Mouse (Mus musculus) lung, postnatal 25 days (tissue): ENCODE data around the gene Pop5.
A peak's percentile ranks its signal among the peaks of the same experiment; 100 is the strongest.

ENCODE experiments used
- DNase-seq: peaks from one replicate; pipeline ENCODE4 v3.0.0; 2022; ENCODE audit warnings: low spot score

The Pop5 gene

DNA sequence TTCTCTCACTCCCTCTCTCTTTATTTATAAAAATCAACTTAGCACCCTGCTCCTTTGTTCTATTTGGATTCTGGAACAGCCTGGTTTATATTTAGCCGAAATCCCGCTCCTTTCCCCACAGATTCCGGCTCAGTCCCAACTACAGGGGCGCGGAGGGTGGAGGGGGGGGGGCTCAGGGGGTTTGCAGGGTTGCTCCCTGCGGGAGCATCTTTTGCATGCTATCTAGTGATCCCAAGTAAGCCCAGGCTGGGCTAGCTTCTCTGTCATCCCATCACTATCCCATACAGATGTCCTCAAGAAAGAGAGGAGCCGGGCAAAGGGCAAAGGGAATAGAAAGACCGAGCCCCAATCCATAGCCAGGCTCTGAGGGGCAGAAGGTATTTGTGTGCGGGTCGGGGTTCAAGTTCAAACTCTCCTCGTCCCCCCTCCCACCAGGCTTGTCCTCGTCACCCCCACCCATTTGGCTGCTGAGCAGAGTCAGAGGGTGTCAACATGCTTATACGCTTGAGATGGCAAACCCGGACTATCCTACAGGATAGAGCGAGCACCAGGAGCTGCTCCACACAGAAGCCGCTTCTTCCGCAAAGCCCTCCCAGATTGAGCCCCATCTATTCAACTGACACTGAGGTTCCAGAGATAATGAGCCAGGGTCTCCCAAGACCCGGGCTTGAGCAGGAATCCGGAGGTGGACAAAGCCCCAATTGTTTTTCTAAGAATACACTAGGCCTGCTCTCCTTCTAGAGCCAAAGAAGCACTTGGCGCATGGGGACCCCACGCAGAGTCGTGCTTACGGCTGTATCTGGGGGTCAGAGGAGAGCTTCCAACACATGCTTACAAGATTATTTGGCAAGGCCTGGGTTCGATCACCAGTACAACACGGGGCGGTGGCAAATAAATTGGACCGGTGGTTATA lies 20.1 kb upstream of the Pop5 start:
- no peak for DNase-seq

DNA sequence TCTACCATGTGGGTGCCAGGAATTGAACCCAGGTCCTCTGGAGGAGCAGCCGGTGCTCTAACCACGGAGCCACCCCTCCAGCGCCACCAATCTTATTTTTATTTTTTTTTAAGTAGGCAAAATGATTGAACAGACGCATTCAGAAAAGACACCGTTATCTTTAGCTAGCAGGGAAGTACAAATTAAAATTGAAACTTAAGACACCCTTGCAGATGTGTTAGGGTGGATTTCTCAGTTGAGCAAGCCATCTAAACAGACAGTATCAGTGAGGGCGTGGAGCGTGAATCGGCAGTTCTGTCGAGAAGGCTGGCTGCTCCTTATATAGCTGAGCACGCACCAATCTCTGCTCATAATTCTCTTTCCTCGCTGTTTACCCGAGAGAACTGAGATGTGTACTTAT lies 17.6 kb upstream of the Pop5 start:
- no peak for DNase-seq

DNA sequence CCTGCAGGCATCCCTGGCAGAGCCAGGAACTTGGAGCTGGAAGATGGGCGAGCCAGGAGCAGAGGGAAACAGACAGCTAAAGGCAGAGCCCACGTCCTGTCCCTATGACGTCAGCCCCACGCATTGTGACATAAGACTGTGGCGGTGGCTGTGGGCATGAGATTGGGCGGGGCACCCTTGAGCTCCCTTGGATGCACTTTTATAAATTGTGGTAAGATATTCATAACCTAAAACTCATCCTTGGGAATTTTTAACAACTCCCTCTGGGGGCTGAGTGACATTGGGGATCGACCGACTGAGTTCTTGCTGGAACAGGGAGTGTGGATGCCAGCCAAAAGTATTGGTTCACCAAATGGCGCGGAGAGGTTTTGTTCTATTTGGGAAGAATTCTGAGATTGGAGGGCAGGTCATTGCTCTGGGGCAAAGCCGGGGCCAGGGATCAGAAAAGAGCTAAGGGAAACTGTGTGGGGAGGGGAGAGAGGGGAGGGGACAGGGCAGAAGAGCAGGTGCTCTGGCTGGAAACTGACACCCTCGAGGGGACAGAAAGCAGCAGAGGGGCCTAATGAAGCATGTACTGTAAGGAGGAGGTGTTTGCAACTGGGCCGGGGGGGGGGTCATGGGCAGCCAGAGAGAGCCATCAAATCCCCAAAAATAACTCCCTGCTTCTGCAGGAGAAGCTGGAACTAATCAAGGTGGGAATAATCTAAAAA lies 14.6 kb upstream of the Pop5 start:
- no peak for DNase-seq

DNA sequence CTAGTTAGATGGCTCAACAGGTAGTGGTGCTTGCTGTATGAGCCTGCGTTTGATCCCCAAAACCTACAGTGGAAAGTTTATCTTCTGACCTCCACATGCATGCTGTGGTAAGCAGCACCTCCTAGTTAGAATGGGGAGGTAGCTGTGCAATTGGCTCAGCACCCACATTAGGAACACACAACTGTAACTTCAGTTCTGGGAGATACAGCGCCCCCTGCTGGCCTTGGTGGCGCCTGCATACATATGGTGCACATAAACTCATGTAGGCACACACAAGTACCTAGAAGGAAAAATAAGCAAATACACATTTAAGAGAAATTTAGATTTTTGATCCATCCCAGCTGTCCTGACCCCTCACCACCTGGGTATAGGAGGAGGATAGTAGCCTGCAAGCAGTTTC lies 13.2 kb upstream of the Pop5 start:
- DNase-seq, result no peak

DNA sequence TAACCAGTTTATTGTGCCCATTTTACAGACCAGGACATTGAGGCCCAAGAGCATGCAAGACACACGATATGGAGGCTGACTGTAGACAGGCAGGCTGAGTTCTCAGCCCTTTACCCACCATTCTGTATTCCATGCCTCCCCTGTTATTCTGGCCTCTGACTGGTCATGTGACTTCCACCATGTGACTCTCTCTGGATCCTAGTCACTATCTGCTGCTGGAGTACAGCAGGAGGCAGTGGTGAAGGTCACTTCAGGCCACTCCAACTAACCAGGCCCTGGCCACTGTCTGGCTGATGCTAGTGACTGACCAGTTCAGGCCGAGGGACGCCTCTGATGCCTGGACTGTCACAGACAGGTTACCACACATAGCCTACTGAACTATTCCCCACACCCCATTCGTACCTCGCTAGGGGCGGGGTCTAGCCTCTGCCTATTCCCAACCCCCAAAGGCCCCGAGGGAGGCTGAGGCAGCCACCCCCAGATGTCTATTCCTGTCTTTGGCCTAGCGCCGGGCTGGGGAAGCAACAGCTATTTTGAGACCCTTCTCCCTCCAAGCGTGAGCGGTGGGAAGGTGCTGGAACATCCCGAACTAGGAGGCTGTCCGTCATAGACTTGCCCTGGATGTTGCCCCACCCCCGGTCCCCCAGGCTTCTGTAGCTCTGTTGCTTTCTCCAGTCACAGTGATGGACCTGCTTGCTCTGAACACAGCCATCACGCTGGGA lies 4.6 kb upstream of the Pop5 start:
- no peak for DNase-seq

DNA sequence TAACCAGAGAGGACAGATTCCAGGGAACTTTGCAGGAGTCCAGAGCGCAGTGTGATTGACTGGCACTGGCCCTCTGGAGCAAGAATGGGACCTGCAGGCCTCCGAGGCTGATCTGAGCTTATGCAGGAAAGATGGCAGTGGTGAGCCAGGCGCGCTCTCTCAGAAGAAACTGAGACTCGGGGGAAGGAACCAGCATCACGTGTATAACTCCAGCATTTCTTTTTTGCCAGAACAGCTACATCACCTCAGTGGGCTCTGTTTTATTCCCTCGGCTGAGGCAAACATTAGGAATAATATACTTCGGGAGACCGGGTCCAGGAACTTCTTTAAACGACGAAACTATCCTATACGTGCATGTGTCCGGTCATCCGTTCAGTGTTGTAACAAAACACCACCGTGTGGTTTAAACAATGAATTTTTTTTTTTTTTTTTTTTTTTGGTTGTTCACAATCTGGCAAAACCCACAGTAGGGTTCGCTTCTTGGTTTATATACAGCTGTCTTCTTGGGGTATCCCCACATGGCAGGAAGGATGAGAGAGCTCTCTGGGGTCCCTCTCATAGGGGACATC lies 4.0 kb upstream of the Pop5 start:
- no peak for DNase-seq

DNA sequence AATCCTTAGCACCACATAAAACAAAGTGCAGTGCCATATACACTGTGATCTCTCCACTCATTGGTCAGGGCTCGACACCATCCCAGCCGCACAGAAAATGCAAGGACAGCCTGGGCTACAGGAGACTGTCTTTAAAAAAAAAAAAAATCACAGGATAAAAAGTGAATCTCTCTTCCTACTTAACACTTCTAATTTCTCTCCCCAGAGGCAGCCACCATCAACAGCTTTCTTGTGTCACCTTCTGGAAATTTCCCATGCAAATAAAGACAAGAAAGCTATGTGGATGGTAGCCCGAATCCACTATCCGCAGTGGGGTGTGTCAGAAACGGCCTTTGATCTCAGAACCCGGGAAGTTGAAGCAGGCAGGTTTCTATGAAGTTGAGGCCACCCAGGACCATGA lies 3.1 kb upstream of the Pop5 start:
- no peak for DNase-seq

DNA sequence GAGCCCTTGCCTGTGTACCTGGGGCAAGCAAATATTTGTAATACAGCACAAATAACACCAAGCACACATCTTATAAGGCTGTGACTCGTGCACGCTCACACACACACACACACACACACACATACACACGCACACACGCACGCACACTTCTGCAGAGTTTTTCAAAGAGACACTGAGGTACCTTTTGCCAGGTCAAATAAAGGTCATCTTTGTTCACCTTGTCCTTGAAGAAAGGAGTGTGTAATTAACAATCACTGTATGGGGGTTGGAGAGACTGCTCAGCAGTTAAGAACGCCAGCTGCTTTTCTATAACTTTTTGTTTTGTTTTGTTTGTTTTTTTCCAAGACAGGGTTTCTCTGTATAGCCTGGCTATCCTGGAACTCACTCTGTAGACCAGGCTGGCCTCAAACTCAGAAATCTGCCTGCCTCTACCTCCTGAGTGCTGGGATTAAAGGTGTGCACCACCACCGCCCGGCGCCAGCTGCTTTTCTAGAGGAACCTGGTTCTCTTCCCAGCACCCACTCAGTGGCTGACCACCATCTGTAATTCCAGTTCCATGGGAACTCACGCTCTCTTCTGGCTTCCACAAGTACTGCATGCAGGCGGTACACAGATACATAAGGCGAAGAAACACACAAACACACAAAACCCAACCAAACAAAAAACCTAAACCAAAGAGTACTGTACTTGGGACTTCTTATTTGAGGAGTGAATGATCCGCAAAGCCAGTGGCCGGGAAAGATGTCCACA lies 2.4 kb upstream of the Pop5 start:
- no peak for DNase-seq

DNA sequence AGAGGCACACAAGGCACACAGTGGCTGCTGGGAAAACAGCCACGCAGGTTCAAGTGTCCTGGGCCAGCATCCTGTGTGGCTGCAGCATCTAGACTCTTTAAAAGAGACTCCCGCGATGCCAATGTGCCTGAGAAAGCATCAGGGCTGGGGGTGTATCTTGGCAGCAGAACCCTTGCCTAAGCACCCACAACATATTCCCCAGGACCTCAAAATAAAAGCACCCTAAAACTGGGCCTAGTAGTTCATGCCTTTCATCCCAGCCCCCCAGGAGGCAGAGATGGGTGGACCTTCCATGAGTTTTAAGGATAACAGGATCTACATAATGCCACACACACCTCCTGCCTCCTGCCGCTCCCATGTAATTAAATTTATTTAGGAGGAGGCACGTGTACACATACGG lies 1.1 kb upstream of the Pop5 start:
- DNase-seq, result no peak

DNA sequence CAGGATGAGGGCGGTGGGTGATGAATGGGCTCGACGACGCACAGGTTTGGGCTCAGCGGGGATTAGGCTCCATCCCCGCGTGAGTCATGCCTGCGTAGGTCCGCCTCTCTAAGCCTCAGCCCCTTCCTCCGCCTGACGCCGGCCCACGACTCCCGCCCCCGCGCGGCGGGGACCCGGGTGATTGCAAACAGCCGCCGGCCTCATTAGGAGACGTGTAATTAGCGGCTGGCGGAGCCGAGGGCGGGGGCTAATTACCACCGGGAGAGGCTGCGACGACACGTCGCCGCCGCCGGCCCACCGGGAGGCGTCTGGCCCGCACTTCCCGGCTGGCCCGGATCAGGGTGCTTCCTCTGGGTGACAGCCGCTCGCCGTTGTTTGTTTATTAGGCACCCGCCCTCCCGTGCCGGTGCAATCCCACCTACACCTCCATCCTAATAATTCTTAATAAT lies 289 bp upstream of the Pop5 start:
- DNase-seq, result peak; percentile 50

DNA sequence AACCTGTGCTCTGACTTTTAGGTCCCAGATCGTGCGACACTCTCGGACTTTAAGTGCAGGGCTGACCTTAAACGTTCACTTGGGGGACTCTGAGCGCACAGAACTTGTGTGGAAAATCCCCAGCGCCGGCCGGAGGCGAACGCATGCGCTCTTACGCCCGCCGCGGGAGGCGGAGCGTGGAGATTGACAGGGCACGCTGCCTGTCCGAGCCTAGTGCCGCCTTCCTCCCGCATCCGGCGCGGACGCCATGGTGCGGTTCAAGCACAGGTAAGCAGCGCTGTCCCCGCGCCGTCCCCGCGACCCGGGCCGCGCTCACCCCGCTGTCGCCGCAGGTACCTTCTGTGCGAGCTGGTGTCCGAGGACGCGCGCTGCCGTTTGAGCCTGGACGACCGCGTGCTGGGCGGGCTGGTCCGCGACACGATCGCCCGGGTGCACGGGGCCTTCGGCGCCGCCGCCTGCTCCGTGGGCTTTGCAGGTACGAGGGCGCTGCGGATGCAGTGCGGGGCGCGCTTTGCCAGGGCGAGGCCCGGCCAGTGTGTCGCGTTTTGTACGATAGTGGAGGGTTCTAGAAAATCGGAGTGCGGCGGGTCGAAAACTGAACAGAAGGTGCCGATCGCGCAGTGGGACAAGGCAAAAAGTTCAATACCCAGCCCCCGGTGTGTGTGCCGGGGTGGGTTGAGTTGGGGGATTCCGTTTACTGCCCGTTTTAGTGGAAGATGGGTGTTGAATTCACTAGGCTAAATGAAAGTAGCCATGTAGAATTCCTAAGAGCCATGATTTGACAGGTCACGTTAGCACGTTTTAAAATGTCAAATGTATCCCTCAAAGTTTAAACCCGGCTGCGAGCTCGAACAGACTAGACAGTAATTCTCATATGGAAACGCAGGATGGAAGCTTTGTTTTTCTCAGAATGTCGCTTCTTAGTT lies 2.4 kb downstream of the Pop5 start:
- DNase-seq, result peak; percentile 95

DNA sequence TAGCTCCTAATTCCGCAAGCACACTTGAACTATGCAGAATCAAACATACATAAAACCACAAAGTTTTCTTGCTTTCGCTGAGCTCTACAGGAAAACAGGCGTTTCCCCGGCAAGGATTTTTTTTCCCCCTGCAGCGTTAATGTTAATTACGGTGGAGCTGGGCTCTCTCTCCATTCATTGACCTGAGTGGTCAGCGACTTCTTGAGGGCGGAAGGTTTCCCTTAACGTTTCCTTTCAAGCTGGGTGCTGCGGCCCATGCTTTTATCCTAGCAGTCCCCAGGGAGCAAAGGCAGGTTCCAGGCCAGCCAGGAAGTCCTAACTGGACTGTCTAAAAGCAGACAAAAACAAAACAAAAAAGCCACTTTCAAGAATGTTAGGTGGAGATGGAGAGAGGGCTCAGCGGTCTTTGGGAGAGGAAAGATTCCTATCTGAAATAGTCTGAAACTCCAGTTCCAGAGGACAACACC lies 3.1 kb downstream of the Pop5 start:
- no peak for DNase-seq

DNA sequence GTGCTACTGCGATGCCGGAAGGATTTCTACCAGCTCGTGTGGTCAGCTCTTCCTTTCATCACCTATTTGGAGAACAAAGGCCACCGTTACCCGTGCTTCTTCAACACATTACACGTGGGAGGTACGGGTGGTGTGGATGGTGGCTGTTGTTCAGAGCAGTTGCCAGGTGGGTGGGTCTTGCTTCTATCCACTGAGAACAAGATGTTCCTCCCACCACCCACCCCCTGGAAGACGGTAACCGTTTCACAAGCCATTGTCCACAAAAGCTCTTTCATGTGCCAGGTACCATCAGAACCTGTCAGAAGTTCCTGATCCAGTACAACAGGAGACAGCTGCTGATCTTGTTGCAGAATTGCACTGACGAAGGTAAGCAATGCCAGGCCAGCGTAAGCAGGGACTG lies 4.6 kb downstream of the Pop5 start:
- DNase-seq, result no peak

DNA sequence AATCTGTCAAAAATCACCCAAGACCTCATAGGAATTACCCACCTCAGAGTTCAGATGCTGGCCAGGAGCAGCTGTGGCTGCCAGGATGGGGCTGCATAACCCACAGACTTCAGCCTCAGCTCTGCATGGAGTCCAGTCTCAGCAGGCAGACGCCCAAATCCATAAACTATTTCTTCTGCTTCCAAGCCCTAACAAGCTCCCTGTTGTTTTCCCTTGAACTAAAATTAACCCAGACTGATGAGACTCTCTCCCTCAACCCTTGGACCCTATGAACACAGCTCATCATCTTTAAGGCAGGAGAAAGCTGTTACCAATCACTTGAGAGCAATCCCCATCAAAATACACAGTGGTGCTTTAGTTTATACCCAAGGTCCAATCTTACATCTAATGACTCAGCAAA lies 19.8 kb downstream of the Pop5 start:
- no peak for DNase-seq

DNA sequence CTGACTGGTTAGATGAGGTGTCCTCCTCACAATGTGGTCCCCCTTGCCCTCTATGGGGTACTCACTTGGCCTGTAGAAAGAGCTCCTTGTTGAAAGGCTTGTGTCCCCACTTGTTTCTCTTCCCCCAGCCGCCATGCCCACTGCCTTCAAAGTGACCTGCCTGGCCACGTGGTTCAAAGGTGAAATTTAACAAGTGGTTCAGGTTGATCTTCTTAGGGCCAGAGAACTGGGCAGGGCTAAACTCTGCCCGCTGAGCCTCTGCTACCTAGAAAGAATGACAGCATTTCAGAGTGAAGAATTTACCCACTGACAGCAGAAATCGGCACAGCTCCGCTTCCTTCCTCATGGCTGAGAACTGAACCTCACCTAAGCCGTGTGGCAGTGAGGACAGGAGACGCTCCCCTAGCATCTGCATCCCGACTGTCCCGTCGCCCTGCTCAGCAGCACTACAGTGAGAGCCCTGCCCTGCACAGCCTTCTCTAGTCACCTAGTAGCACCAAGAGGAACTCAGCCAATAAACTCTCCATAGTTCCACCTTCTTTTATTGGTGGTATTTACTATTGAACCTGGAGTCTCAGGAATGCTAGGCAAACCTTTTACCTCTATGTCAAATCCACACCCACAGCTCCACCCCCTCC lies 21.4 kb downstream of the Pop5 start:
- no peak for DNase-seq

DNA sequence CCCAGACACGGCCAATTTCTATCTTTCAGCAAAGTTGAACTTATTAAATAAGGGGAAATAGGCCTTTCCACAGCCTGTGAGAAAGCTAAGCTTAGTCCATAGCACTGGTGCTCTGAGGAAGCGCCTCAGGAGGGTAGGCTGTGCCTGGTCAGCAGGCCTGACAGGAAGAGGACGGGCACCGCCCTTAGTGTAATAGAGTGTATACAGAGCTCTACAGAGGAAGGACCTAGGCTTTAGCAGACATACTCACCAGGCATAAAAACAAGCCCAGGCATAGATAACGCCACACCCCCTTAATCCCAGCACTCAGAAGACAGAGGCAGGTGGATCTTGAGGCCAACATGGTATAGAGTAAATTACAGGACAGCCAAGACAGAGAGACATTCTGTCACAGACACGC lies 24.7 kb downstream of the Pop5 start:
- DNase-seq, result no peak

DNA sequence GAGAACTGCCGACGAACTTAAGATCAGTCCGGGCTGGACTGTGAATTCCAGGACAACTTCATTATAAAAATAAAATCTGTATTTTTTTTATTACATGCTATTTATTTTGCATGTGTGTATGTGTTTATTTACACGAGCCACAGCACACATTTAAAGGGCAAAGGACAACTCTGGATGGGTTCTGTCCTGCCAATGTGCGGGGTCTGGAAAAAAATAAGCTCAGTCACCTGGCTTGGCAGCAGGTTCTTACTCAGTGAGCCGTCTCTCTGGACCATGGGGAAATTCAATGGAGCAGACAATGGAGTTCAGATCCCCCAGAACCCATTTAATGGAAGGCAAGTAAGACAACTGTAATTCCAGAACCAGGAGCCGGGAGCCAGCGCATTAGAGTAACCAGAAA lies 25.5 kb downstream of the Pop5 start:
- no peak for DNase-seq

DNA sequence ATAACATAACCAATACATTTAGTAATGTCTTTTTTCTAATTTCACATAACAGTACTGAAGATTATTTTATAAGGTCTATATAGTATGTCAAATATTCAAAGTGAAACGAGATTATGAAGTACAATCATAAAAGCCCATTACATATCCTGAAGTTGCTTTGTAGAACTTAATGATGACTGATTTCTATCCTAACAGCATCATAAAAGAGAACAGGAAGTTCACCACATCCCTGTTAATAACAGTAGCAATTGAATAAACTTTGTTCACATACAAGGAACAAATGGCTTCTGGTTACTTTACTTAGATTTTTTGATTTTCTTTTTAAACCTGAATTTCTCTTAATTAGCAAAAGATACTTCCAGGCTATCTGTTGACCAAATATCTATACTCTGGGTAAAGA lies 26.2 kb downstream of the Pop5 start:
- DNase-seq, result no peak

DNA sequence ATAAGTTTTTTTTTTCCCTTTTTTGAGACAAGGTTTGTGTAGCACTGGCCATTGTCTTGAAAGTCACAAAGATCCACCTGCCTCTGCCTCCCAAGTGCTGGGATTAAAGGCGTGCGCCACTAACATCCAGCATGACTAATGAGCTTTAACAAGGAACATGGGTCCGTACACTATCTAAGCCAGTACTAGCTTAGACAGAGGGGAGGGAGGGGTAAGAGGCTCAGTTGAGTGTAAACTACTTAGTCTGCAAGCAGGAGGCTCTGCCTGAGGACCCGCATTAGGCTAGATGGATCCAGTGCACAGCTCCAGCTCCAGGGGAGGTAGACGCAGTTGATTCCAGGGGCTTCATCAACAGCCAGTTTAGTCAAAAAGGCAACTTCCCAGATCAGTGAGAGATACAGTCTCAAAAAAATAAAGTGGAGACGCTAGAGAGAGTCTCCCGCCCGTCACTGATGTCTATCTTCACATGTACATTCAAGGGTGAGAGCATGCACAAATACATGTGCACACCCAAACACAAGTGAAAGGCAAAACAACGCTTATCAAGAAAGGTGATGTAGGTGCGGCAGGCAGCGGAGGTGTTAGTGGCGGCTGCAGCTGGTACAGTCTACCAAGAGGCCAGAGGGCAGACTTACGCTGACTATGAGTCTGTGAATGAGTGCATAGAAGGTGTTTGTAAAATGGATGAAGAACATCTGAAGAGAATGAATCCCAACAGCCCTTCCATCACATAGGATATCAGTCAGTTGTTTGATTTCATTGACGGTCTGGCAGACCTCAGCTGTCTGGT lies 27.1 kb downstream of the Pop5 start:
- DNase-seq, result no peak
